Mouse (Mus musculus): Measurements from ENCODE around the gene Obp2b.
"Not testable (repeated sequence)": the region's sequence is repeated elsewhere in the genome, so short reads cannot be mapped to it uniquely, and the experiment has no call there.

DNA sequence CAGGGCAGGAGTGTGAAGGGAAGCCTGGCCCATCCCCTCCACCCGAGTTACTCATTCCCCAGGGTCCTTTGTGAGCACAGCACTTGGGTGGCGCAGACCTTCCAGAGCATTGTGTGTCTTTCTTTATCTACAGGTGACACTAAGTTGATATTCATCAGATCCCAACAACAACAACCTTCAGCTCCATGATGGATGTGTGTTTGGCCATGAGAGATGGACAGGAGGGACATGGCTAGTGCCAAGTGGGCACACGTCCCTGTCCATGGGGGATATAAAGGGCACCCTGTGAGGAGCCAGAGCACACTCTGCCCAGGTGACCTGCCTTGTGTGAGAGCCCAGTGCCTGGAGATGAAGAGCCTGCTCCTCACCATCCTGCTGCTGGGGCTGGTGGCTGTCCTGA, at the start of gene Obp2b:
- TF ChIP-seq CTCF (IDR thresholded peaks at IDR 0.05; ENCODE audit: low read depth, low read length); POLR2AphosphoS5 (IDR thresholded peaks at IDR 0.05; ENCODE audit: insufficient replicate concordance, low read depth, low read length); TAL1 (conservative IDR thresholded peaks at IDR 0.05; ENCODE audit: low read depth, low read length); GATA1 (IDR thresholded peaks at IDR 0.05; ENCODE audit: borderline replicate concordance, low read length); GATA2 (IDR thresholded peaks at IDR 0.05; ENCODE audit: borderline replicate concordance, low read depth, low read length): not testable (repeated sequence)
